Mouse (Mus musculus) embryonic facial prominence, embryonic 10.5 days (tissue): ENCODE data around the gene Fnbp1. TPM values are rescaled to one million over a fixed set of nuclear protein-coding genes. Genes with fewer than 3 reads are reported as not detected.

Experiments used
- DNase-seq: peaks from one replicate; pipeline ENCODE4 v3.0.0-alpha.2; 2017; ENCODE audit warnings: low spot score
- H3K27ac ChIP-seq: fragments of 300-500 bp; sonication (generic); replicated peaks from 2 replicates; pipeline ENCODE4 v1.5.1; 2016; ENCODE audit warnings: mild to moderate bottlenecking
- H3K27me3 ChIP-seq: fragments of 300-500 bp; sonication (generic); replicated peaks from 2 replicates; pipeline ENCODE4 v1.6.1; 2016; ENCODE audit warnings: low read depth, mild to moderate bottlenecking; ENCODE audit not compliant: poor library complexity, severe bottlenecking
- H3K36me3 ChIP-seq: fragments of 300-500 bp; sonication (generic); replicated peaks from 2 replicates; pipeline ENCODE4 v1.6.1; 2016; ENCODE audit warnings: mild to moderate bottlenecking, moderate library complexity
- H3K4me1 ChIP-seq: fragments of 300-500 bp; sonication (generic); 2 replicates; pipeline ENCODE4 v1.6.1; 2016
- H3K4me3 ChIP-seq: fragments of 300-500 bp; sonication (generic); 2 replicates; pipeline ENCODE4 v1.5.1; 2016; ENCODE audit warnings: mild to moderate bottlenecking, moderate library complexity
- H3K9me3 ChIP-seq: fragments of 300-500 bp; sonication (generic); 2 replicates; pipeline ENCODE4 v1.6.1; 2016; ENCODE audit warnings: mild to moderate bottlenecking
- WGBS: fragments of 180-500 bp; shearing (Covaris S2); methylation state at CpG from one replicate; pipeline ENCODE4 v1.1.7; 2016; 5-methylcytosine and 5-hydroxymethylcytosine counted together
- polyA plus RNA-seq: library from polyadenylated mRNA; unstranded; fragments of >200 nt; fragmentation: Nextera tagmentation; extraction: Ambion mirVana; gene quantifications from 2 replicates; pipeline ENCODE4 v1.2.1, GENCODE M21; 2016

The Fnbp1 gene
- polyA plus RNA-seq, 1 experiment from 2014 or later, result 17.0 TPM

GRCm38 (mm10) chr2:31143768-31144695 lies 2.2 kb upstream of the Fnbp1 start:
- Histone ChIP-seq H3K36me3 (peaks cover 27% of the 10 kb centered on the region), H3K27ac (no peak overlapping the region), H3K27me3 (peaks cover 26% of the 10 kb centered on the region), H3K9me3 (no peaks in the 10 kb centered on the region), H3K4me3 (no peak overlapping the region), H3K4me1 (peaks cover 37% of the 10 kb centered on the region)
- 82% methylated on average over 16 of the region's 16 CpGs for WGBS
- DNase-seq, result no peak

- no peak for DNase-seq
- Histone ChIP-seq H3K4me3 (no peak overlapping the region), H3K27me3 (peaks cover 26% of the 10 kb centered on the region), H3K4me1 (peaks cover 37% of the 10 kb centered on the region), H3K36me3 (peaks cover 26% of the 10 kb centered on the region), H3K9me3 (no peaks in the 10 kb centered on the region), H3K27ac (no peak overlapping the region)
- WGBS, result 79% methylated on average over 6 of the region's 6 CpGs
Observed at GRCm38 (mm10) chr2:31143326-31143725, 1.5 kb upstream of the Fnbp1 start.

- H3K4me1 ChIP-seq, result peaks cover 37% of the 10 kb centered on the region
- peak overlapping the region; percentile 91 for H3K4me3 ChIP-seq
- peaks cover 20% of the 10 kb centered on the region for H3K36me3 ChIP-seq
- H3K27me3 ChIP-seq, result peaks cover 26% of the 10 kb centered on the region
- no peak overlapping the region for H3K27ac ChIP-seq
- no peaks in the 10 kb centered on the region for H3K9me3 ChIP-seq
- no peak for DNase-seq
- WGBS, result 35% methylated on average over 3 of the region's 3 CpGs
Observed at GRCm38 (mm10) chr2:31142505-31142904, 697 bp upstream of the Fnbp1 start.

- DNase-seq, result peak; percentile 44
- WGBS, result under 1% methylated on average over 78 of the region's 78 CpGs
- Histone ChIP-seq H3K36me3 (peaks cover 10% of the 10 kb centered on the region), H3K9me3 (no peaks in the 10 kb centered on the region), H3K27me3 (peaks cover 26% of the 10 kb centered on the region), H3K27ac (peak overlapping the region; percentile 91), H3K4me3 (peak overlapping the region; percentile 91), H3K4me1 (peaks cover 44% of the 10 kb centered on the region)
Observed at GRCm38 (mm10) chr2:31141074-31141866, 538 bp downstream of the Fnbp1 start.

GRCm38 (mm10) chr2:31140772-31141073 lies 1.1 kb downstream of the Fnbp1 start:
- 11% methylated on average over 10 of the region's 10 CpGs for WGBS
- peaks cover 26% of the 10 kb centered on the region for H3K27me3 ChIP-seq
- H3K4me1 ChIP-seq, result peaks cover 49% of the 10 kb centered on the region
- H3K4me3 ChIP-seq, result peak overlapping the region; percentile 91
- no peaks in the 10 kb centered on the region for H3K9me3 ChIP-seq
- H3K36me3 ChIP-seq, result peaks cover 5% of the 10 kb centered on the region; the same call in 1 of the 2 replicates
- DNase-seq, result no peak
- peak overlapping the region; percentile 91 for H3K27ac ChIP-seq

GRCm38 (mm10) chr2:31139991-31140771 lies 1.6 kb downstream of the Fnbp1 start:
- Histone ChIP-seq H3K4me3 (peak overlapping the region; percentile 91), H3K4me1 (peaks cover 55% of the 10 kb centered on the region), H3K27me3 (peaks cover 26% of the 10 kb centered on the region), H3K9me3 (no peaks in the 10 kb centered on the region), H3K27ac (no peak overlapping the region), H3K36me3 (peaks cover under 1% of the 10 kb centered on the region; the same call in 1 of the 2 replicates)
- WGBS, result 83% methylated on average over 12 of the region's 12 CpGs
- no peak for DNase-seq

- WGBS, result 79% methylated on average over 10 of the region's 10 CpGs
- H3K27ac ChIP-seq, result no peak overlapping the region
- no peaks in the 10 kb centered on the region for H3K36me3 ChIP-seq
- DNase-seq, result no peak
- H3K4me1 ChIP-seq, result peaks cover 57% of the 10 kb centered on the region
- no peaks in the 10 kb centered on the region for H3K9me3 ChIP-seq
- H3K4me3 ChIP-seq, result no peak overlapping the region
- H3K27me3 ChIP-seq, result peaks cover 26% of the 10 kb centered on the region
Observed at GRCm38 (mm10) chr2:31139174-31139632, 2.6 kb downstream of the Fnbp1 start.

- DNase-seq, result no peak
- no peaks in the 10 kb centered on the region for H3K36me3 ChIP-seq
- 78% methylated on average over 14 of the region's 14 CpGs for WGBS
- H3K4me3 ChIP-seq, result no peak overlapping the region
- H3K9me3 ChIP-seq, result no peaks in the 10 kb centered on the region
- peaks cover 12% of the 10 kb centered on the region; the same call in 1 of the 2 replicates for H3K27me3 ChIP-seq
- H3K4me1 ChIP-seq, result peaks cover 51% of the 10 kb centered on the region
- H3K27ac ChIP-seq, result no peak overlapping the region
Observed at GRCm38 (mm10) chr2:31137018-31137590, 4.7 kb downstream of the Fnbp1 start.

GRCm38 (mm10) chr2:31136338-31136737 lies 5.5 kb downstream of the Fnbp1 start:
- WGBS, result 75% methylated on average over 13 of the region's 13 CpGs
- Histone ChIP-seq H3K27ac (no peak overlapping the region), H3K9me3 (no peaks in the 10 kb centered on the region), H3K27me3 (peaks cover 12% of the 10 kb centered on the region; the same call in 1 of the 2 replicates), H3K4me1 (peaks cover 46% of the 10 kb centered on the region), H3K4me3 (no peak overlapping the region), H3K36me3 (no peaks in the 10 kb centered on the region)
- DNase-seq, result no peak

GRCm38 (mm10) chr2:31135512-31135931 lies 6.3 kb downstream of the Fnbp1 start:
- peaks cover 8% of the 10 kb centered on the region; the same call in 1 of the 2 replicates for H3K27me3 ChIP-seq
- no peaks in the 10 kb centered on the region for H3K36me3 ChIP-seq
- peak; percentile 26 for DNase-seq
- H3K4me1 ChIP-seq, result peaks cover 46% of the 10 kb centered on the region
- no peaks in the 10 kb centered on the region for H3K9me3 ChIP-seq
- no peak overlapping the region for H3K27ac ChIP-seq
- no peak overlapping the region for H3K4me3 ChIP-seq
- 50% methylated on average over 13 of the region's 13 CpGs for WGBS

GRCm38 (mm10) chr2:31133981-31134380 lies 7.8 kb downstream of the Fnbp1 start:
- Histone ChIP-seq H3K27ac (no peak overlapping the region), H3K36me3 (no peaks in the 10 kb centered on the region), H3K4me3 (no peak overlapping the region), H3K9me3 (no peaks in the 10 kb centered on the region), H3K4me1 (peaks cover 47% of the 10 kb centered on the region), H3K27me3 (no peaks in the 10 kb centered on the region)
- WGBS, result 83% methylated on average over 4 of the region's 4 CpGs
- no peak for DNase-seq

- Histone ChIP-seq H3K27ac (no peak overlapping the region), H3K36me3 (no peaks in the 10 kb centered on the region), H3K4me3 (no peak overlapping the region), H3K4me1 (peaks cover 50% of the 10 kb centered on the region), H3K9me3 (no peaks in the 10 kb centered on the region), H3K27me3 (no peaks in the 10 kb centered on the region)
- 72% methylated on average over 8 of the region's 8 CpGs for WGBS
- DNase-seq, result no peak
Observed at GRCm38 (mm10) chr2:31132682-31133081, 9.1 kb downstream of the Fnbp1 start.
